8 mouse cellular contexts compared by ENCODE assay signal in genomic region chr10:24797246-24797645, GRCm38 (mm10). TPM values are rescaled to one million over a fixed set of nuclear protein-coding genes. Genes with fewer than 3 reads are reported as not detected.
A peak's percentile ranks its signal among the peaks of the same experiment; 100 is the strongest.
DNase-seq lines count a peak whose midpoint lies in the region; ATAC-seq lines count a peak whose summit lies in the region.

No protein-coding gene starts in this region.

- 0 out of 2 replicates have a peak, but pooled peaks cover 2% of the 10 kb centered on the region for H3K27me3 ChIP-seq in kidney, embryonic 14.5 days (ENCODE audit: control insufficient read depth, insufficient read depth, low read length)
- no peaks in the 10 kb centered on the region for H3K27me3 ChIP-seq in limb, embryonic 11.5 days (ENCODE audit: control insufficient read depth, insufficient read depth, low read length)

- no peak overlapping the region for H3K9ac ChIP-seq in kidney, embryonic 14.5 days (ENCODE audit: low read depth, low read length)
- H3K9ac ChIP-seq in limb, embryonic 11.5 days (ENCODE audit: low read length): no peak overlapping the region

- H3K4me3 ChIP-seq in kidney, embryonic 14.5 days (ENCODE audit: low read length): no peak overlapping the region
- H3K4me3 ChIP-seq in limb, embryonic 11.5 days (ENCODE audit: low read depth, low read length): no peak overlapping the region

- ATAC-seq in kidney, embryonic 14.5 days (ENCODE audit: low FRiP score, low TSS enrichment): no peak
- ATAC-seq in limb, embryonic 11.5 days (ENCODE audit: insufficient number of reproducible peaks, low FRiP score, low TSS enrichment, low read depth): no peak

- no peaks in the 10 kb centered on the region for H3K36me3 ChIP-seq in kidney, embryonic 14.5 days (ENCODE audit: control insufficient read depth, insufficient read depth, low read length)
- no peaks in the 10 kb centered on the region; the same call in 1 of the 2 replicates for H3K36me3 ChIP-seq in limb, embryonic 11.5 days (ENCODE audit: control insufficient read depth, insufficient read depth, low read length)

- DNase-seq in kidney, adult 18-20 months: peak; percentile 68
- peak; percentile 38 for DNase-seq in WW6 (ENCODE audit: low read depth, low spot score)
- DNase-seq in cerebellum, postnatal 4 days (ENCODE audit: low spot score in 2 of 2): peak; percentile 40 to 67
- peak; percentile 78 for DNase-seq in heart, postnatal 4 days
- peak; percentile 84 for DNase-seq in limb, embryonic 11.5 days (ENCODE audit: low spot score)
- DNase-seq in retina, adult 2 months (ENCODE audit: low read depth, low spot score): peak; percentile 15
- DNase-seq in thymus, postnatal 0 days (ENCODE audit: low spot score): peak; percentile 58

- no peaks in the 10 kb centered on the region for H3K9me3 ChIP-seq in kidney, embryonic 14.5 days (ENCODE audit: control insufficient read depth, low read length)
- no peaks in the 10 kb centered on the region for H3K9me3 ChIP-seq in limb, embryonic 11.5 days (ENCODE audit: control insufficient read depth, low read length)

- H3K4me1 ChIP-seq in kidney, embryonic 14.5 days (ENCODE audit: control insufficient read depth, insufficient read depth, low read length): no peaks in the 10 kb centered on the region
- no peaks in the 10 kb centered on the region for H3K4me1 ChIP-seq in limb, embryonic 11.5 days (ENCODE audit: control insufficient read depth, insufficient read depth, low read length)

- no peak overlapping the region for H3K27ac ChIP-seq in kidney, embryonic 14.5 days (ENCODE audit: low read depth, low read length)
- H3K27ac ChIP-seq in limb, embryonic 11.5 days (replicated peaks; ENCODE audit: low read depth, low read length): no peak overlapping the region

- 54% methylated on average over 5 of the region's 5 CpGs for WGBS in kidney, embryonic 14.5 days
- 49% methylated on average over 5 of the region's 5 CpGs for WGBS in limb, embryonic 11.5 days

- H3K4me2 ChIP-seq in kidney, embryonic 14.5 days (replicated peaks; ENCODE audit: low read depth, low read length): no peak overlapping the region
- no peak overlapping the region for H3K4me2 ChIP-seq in limb, embryonic 11.5 days (ENCODE audit: low read depth, severe bottlenecking)

RNA-seq across cellular contexts. Expression of gene Enpp3, which starts 45.4 kb away (rescaled TPM):
- polyA plus RNA-seq in kidney, embryonic 14.5 days (2014; fragmentation: Nextera tagmentation; extraction: Ambion mirVana): 4.3 and 4.4 TPM in 2 replicates
- 1 to 10 TPM; 4.8 to 5.6 TPM for total RNA-seq in heart, postnatal 4 days (2021)
- 9.5 and 10.1 TPM in 2 replicates for polyA plus RNA-seq in limb, embryonic 11.5 days (2014; fragmentation: Nextera tagmentation; extraction: Ambion mirVana)
- polyA plus RNA-seq in thymus, postnatal 0 days (2015; fragmentation: Nextera tagmentation; extraction: Ambion mirVana): 1.3 and 1.4 TPM in 2 replicates

Comparison
In these comparisons a context has a peak if more than half of its experiments do, and no peak if none do; other contexts are left out.
1. DNase-seq: peak in every context shown above with its lines; median percentile 84 in limb, embryonic 11.5 days; 78 in heart, postnatal 4 days; 68 in kidney, adult 18-20 months; 58 in thymus, postnatal 0 days; 54 in cerebellum, postnatal 4 days; 38 in WW6; 15 in retina, adult 2 months.